Mouse (Mus musculus): ENCODE measurements around the gene Tmem151b. TPM values are rescaled to one million over a fixed set of nuclear protein-coding genes. Genes with fewer than 3 reads are reported as not detected.

Tmem151b gene
- polyA plus RNA-seq, 1 experiment from 2014 or later: 1.0 TPM

GRCm38 (mm10) chr17:45563655-45564530, 14.4 kb upstream of the Tmem151b start, which contains the start of gene Slc35b2:
TSS of gene Slc35b2 (plus strand) at chr17:45563874.
- peak within 1 kb of the TSS; percentile 91 for H3K9ac ChIP-seq (ENCODE audit: low read depth, low read length)
- H3K4me1 ChIP-seq (ENCODE audit: control insufficient read depth, insufficient read depth, low read length): peaks cover 14% of the 10 kb centered on the region
- peak within 1 kb of the TSS; percentile 80 for H3K27ac ChIP-seq (ENCODE audit: low read depth, low read length)
- peak within 1 kb of the TSS; percentile 84 for H3K4me3 ChIP-seq (ENCODE audit: low read depth, low read length)
- peaks cover 18% of the 10 kb centered on the region for H3K36me3 ChIP-seq (ENCODE audit: control insufficient read depth, insufficient read depth, low read length)
- H3K9me3 ChIP-seq (replicated peaks; ENCODE audit: control insufficient read depth, low read length): no peaks in the 10 kb centered on the region
- peak within 1 kb of the TSS; percentile 84 for H3K4me2 ChIP-seq
- under 1% methylated on average over 57 of the region's 61 CpGs for WGBS (ENCODE audit: insufficient replicate concordance)
- ATAC-seq (replicated peaks; ENCODE audit: insufficient number of reproducible peaks, low FRiP score, low TSS enrichment): peak; percentile 63
- H3K27me3 ChIP-seq (ENCODE audit: control insufficient read depth, insufficient read depth, low read length): no peaks in the 10 kb centered on the region

- WGBS (ENCODE audit: insufficient replicate concordance): 70% methylated on average over 12 of the region's 12 CpGs
- no peak overlapping the region for H3K27ac ChIP-seq (ENCODE audit: low read depth, low read length)
- no peak overlapping the region for H3K9ac ChIP-seq (ENCODE audit: low read depth, low read length)
- no peaks in the 10 kb centered on the region for H3K9me3 ChIP-seq (replicated peaks; ENCODE audit: control insufficient read depth, low read length)
- H3K27me3 ChIP-seq (ENCODE audit: control insufficient read depth, insufficient read depth, low read length): no peaks in the 10 kb centered on the region
- no peak overlapping the region; the same call in 1 of the 2 replicates for H3K4me2 ChIP-seq
- peaks cover 12% of the 10 kb centered on the region; the same call in 1 of the 2 replicates for H3K36me3 ChIP-seq (ENCODE audit: control insufficient read depth, insufficient read depth, low read length)
- no peak overlapping the region for H3K4me3 ChIP-seq (ENCODE audit: low read depth, low read length)
- peaks cover 14% of the 10 kb centered on the region for H3K4me1 ChIP-seq (ENCODE audit: control insufficient read depth, insufficient read depth, low read length)
- no peak for ATAC-seq (replicated peaks; ENCODE audit: insufficient number of reproducible peaks, low FRiP score, low TSS enrichment)
These were observed 13.7 kb upstream of the Tmem151b start for GRCm38 (mm10) chr17:45563216-45563615.

GRCm38 (mm10) chr17:45559732-45560525, 10.5 kb upstream of the Tmem151b start:
- H3K36me3 ChIP-seq (ENCODE audit: control insufficient read depth, insufficient read depth, low read length): no peaks in the 10 kb centered on the region
- WGBS (ENCODE audit: insufficient replicate concordance): 76% methylated on average over 15 of the region's 15 CpGs
- no peak for ATAC-seq (replicated peaks; ENCODE audit: insufficient number of reproducible peaks, low FRiP score, low TSS enrichment)
- H3K9me3 ChIP-seq (replicated peaks; ENCODE audit: control insufficient read depth, low read length): no peaks in the 10 kb centered on the region
- no peak overlapping the region for H3K27ac ChIP-seq (ENCODE audit: low read depth, low read length)
- no peak overlapping the region for H3K4me2 ChIP-seq
- peaks cover 10% of the 10 kb centered on the region for H3K4me1 ChIP-seq (ENCODE audit: control insufficient read depth, insufficient read depth, low read length)
- H3K27me3 ChIP-seq (ENCODE audit: control insufficient read depth, insufficient read depth, low read length): peaks cover 16% of the 10 kb centered on the region
- no peak overlapping the region for H3K4me3 ChIP-seq (ENCODE audit: low read depth, low read length)
- H3K9ac ChIP-seq (ENCODE audit: low read depth, low read length): no peak overlapping the region

GRCm38 (mm10) chr17:45557998-45558862, 8.8 kb upstream of the Tmem151b start:
- H3K4me3 ChIP-seq (ENCODE audit: low read depth, low read length): no peak overlapping the region
- H3K27me3 ChIP-seq (ENCODE audit: control insufficient read depth, insufficient read depth, low read length): peaks cover 19% of the 10 kb centered on the region
- H3K27ac ChIP-seq (ENCODE audit: low read depth, low read length): no peak overlapping the region
- no peak for ATAC-seq (replicated peaks; ENCODE audit: insufficient number of reproducible peaks, low FRiP score, low TSS enrichment)
- H3K9ac ChIP-seq (ENCODE audit: low read depth, low read length): no peak overlapping the region
- no peaks in the 10 kb centered on the region for H3K9me3 ChIP-seq (replicated peaks; ENCODE audit: control insufficient read depth, low read length)
- H3K4me1 ChIP-seq (ENCODE audit: control insufficient read depth, insufficient read depth, low read length): 0 out of 2 replicates have a peak, but pooled peaks cover 3% of the 10 kb centered on the region
- peak overlapping the region; percentile 5; the same call in 1 of the 2 replicates for H3K4me2 ChIP-seq
- no peaks in the 10 kb centered on the region for H3K36me3 ChIP-seq (ENCODE audit: control insufficient read depth, insufficient read depth, low read length)
- 55% methylated on average over 16 of the region's 16 CpGs for WGBS (ENCODE audit: insufficient replicate concordance)

GRCm38 (mm10) chr17:45557246-45557824, 7.9 kb upstream of the Tmem151b start:
- Histone ChIP-seq H3K4me1 (ENCODE audit: control insufficient read depth, insufficient read depth, low read length) (0 out of 2 replicates have a peak, but pooled peaks cover 3% of the 10 kb centered on the region), H3K4me2 (peak overlapping the region; percentile 20; the same call in 1 of the 2 replicates), H3K9me3 (replicated peaks; ENCODE audit: control insufficient read depth, low read length) (no peaks in the 10 kb centered on the region), H3K4me3 (ENCODE audit: low read depth, low read length) (no peak overlapping the region), H3K27me3 (ENCODE audit: control insufficient read depth, insufficient read depth, low read length) (peaks cover 22% of the 10 kb centered on the region), H3K9ac (ENCODE audit: low read depth, low read length) (no peak overlapping the region), H3K36me3 (ENCODE audit: control insufficient read depth, insufficient read depth, low read length) (no peaks in the 10 kb centered on the region), H3K27ac (ENCODE audit: low read depth, low read length) (no peak overlapping the region)
- ATAC-seq (replicated peaks; ENCODE audit: insufficient number of reproducible peaks, low FRiP score, low TSS enrichment): no peak
- WGBS (ENCODE audit: insufficient replicate concordance): 71% methylated on average over 7 of the region's 7 CpGs

- Histone ChIP-seq H3K36me3 (ENCODE audit: control insufficient read depth, insufficient read depth, low read length) (no peaks in the 10 kb centered on the region), H3K27ac (ENCODE audit: low read depth, low read length) (no peak overlapping the region), H3K4me3 (ENCODE audit: low read depth, low read length) (peak overlapping the region; percentile 60), H3K9me3 (replicated peaks; ENCODE audit: control insufficient read depth, low read length) (no peaks in the 10 kb centered on the region), H3K9ac (ENCODE audit: low read depth, low read length) (no peak overlapping the region), H3K4me2 (peak overlapping the region; percentile 94), H3K27me3 (ENCODE audit: control insufficient read depth, insufficient read depth, low read length) (peaks cover 22% of the 10 kb centered on the region), H3K4me1 (ENCODE audit: control insufficient read depth, insufficient read depth, low read length) (peaks cover 6% of the 10 kb centered on the region; the same call in 1 of the 2 replicates)
- ATAC-seq (replicated peaks; ENCODE audit: insufficient number of reproducible peaks, low FRiP score, low TSS enrichment): no peak
- 71% methylated on average over 3 of the region's 3 CpGs for WGBS (ENCODE audit: insufficient replicate concordance)
These were observed 7.2 kb upstream of the Tmem151b start for GRCm38 (mm10) chr17:45556514-45557245.

- H3K9ac ChIP-seq (ENCODE audit: low read depth, low read length): peak overlapping the region; percentile 65
- no peak for ATAC-seq (replicated peaks; ENCODE audit: insufficient number of reproducible peaks, low FRiP score, low TSS enrichment)
- peaks cover 6% of the 10 kb centered on the region; the same call in 1 of the 2 replicates for H3K4me1 ChIP-seq (ENCODE audit: control insufficient read depth, insufficient read depth, low read length)
- H3K27ac ChIP-seq (ENCODE audit: low read depth, low read length): no peak overlapping the region
- no peaks in the 10 kb centered on the region for H3K36me3 ChIP-seq (ENCODE audit: control insufficient read depth, insufficient read depth, low read length)
- H3K9me3 ChIP-seq (replicated peaks; ENCODE audit: control insufficient read depth, low read length): no peaks in the 10 kb centered on the region
- peak overlapping the region; percentile 94 for H3K4me2 ChIP-seq
- H3K4me3 ChIP-seq (ENCODE audit: low read depth, low read length): peak overlapping the region; percentile 60
- WGBS (ENCODE audit: insufficient replicate concordance): 2% methylated on average over 14 of the region's 14 CpGs
- H3K27me3 ChIP-seq (ENCODE audit: control insufficient read depth, insufficient read depth, low read length): peaks cover 22% of the 10 kb centered on the region
These were observed 6.6 kb upstream of the Tmem151b start for GRCm38 (mm10) chr17:45556107-45556489.

All from heart, embryonic 11.5 days (tissue).